Mouse (Mus musculus) cerebellum, postnatal 25 days (tissue): ENCODE results near the gene Gabarap.
"Not testable (repeated sequence)": the region's sequence is repeated elsewhere in the genome, so short reads cannot be mapped to it uniquely, and the experiment has no call there.

Experiments
- DNase-seq, 2 experiments: peaks; one replicate each; pipeline ENCODE4 v3.0.0; 2021; ENCODE audit warnings: mixed read lengths in 2 of 2

Gabarap gene

GRCm38 (mm10) chr11:69990850-69991691 lies at the start of gene Gabarap:
Gene Gabarap (plus strand): TSS chr11:69991143.
- DNase-seq: peak; percentile 97

DNA sequence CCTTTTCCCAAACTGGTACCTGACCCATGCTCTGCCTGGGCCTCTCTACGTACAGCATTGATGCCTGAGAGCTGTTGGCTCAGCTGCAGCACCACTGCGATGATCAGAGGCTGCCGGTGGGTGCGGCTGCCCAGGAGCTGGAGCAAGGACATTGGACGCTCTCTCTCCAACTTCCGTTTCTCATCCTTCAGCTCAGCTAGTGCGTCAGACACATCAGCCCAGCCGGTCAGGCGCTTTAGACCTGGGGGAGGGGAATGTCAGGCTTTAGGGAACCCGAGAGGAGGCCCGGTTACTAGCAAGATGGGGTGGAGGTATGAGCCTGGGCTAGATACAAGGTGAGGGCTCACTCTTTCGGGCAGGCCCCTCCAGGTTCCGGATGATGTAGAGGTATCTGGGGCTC lies 45.7 kb upstream of the Gabarap start:
- DNase-seq: no peak

DNA sequence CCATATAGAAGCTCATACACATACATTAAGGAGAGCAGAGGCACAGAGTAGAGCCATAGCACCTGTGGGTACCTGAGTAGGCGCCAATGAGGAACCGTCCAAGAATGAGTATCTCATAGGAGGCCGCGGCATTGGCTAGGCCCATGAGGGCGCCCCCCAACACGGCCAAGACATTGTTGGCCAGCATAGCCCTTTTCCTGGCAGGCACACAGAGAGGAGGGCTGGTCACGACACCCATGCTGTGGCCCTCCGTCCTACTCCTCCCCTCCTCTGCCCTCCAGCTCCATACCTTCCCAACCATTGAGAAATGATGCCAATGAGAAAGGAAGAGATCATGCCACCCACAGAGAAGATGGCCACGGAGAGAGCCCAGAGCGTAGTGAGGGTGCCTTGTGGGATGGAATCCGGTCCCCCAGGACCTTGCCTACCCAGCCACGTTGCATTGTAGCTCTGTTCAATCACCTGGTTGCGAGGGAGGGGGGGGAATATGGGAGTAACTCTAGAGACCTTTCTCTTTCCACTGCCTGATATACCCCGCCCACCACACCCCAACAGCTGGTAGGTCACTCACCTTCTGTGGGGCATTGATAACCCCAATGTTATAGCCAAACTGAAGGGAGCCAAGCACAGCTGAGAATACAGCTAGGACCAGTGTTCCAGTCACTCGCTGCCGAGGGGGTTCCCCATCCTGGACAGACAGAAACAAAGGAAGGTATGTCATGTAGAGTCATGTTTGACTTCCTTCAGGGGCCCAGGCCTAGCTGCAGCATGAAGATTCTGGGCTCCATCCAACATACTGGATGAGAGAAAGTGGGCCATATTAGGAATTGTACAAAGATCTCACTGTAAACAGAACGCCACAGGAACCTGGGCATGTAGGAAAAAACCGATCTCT lies 44.7 kb upstream of the Gabarap start:
- no peak for DNase-seq

DNA sequence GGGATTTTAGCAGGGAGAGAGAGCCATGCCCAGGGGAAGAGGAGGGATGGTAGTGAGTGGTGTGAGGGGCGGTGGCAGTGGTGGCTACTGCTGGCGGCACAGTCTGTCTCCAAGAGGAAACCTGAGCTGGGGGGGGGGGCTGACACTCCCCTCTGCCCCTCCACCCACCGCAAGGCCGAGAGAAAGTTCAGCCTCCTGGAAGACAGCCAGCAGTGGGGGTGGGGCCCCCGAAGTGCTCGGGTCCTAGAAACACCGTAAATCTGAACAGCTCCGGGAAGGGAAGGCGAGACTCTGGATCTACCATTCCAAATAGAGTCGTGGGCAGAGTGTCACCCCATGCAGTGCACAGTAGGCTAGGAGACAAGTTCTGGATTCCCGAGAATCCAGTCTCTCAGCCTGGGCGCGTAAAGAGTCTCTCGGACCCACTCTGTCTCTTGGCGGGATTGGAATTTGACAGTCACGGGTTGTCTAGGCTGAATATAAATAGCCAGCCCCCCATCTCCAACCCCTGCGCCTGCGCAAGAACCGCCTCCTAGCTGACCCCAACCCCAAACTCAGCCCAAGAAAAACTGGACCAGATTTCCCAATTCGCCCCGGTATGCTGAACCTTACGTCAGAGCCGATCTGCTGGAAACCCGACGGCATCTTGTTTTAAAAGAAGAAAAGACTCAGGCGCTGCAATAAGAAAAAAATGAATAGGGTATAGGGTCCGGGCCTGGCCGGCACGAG lies 43.4 kb upstream of the Gabarap start:
- DNase-seq: peak in 1 of 2 experiments; percentile 31

DNA sequence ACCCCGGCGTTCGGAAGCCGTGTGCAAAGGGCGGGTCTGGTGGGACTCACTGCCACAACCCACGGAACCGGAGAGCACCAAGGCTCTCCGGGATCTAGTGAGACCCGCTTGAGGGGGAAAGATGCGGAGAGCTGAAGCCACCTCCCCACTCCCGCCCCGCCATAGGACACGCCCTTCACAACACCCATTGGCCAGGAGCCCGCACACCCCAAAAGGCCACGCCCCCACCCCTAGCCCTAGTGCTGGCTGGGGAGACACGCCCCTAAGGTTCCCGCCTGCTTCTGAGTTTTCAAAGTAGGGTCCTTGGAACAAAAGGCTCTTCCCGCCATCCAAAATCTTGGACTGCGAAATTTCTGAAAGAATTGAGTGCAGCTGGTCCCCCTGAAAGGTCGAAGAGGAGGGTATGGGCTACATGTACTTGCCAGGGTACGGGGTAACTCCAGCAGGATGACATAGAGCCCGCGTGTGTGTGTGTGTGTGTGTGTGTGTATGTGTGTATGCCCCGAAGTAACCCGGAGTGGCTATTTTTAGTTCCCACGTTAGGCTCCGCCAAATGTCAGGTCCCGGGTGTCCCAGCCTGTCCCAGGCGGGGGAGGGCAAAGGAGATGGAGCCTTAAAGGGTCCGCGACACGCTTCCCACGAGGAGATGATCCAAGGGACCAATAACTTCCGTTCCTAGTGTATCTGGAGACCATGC lies 42.7 kb upstream of the Gabarap start, which contains the start of gene Slc2a4:
Gene Slc2a4 (minus strand): TSS at position 123 of the 697 bp plus-strand sequence.
- peak; percentile 60 to 80 for DNase-seq

DNA sequence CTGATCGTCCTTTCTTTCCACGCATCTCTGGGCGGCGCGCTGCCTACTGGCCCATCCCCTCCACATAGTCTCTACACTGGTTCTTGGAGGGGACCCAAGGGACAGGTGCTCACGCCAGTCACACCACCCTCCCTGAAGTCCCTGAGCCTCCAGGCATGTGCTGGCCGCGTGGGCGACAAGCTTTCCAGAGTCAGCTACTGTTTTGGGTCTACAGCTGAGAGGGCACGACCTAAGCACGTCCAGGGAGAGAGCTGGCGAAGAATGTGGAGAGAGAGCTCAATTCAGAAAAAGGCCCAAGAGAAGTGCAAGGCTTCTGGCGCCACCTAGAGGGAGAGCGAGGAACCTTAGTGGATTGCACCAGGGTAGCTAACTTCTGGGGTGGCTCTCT lies 42.2 kb upstream of the Gabarap start:
- DNase-seq: peak; percentile 84 to 89

DNA sequence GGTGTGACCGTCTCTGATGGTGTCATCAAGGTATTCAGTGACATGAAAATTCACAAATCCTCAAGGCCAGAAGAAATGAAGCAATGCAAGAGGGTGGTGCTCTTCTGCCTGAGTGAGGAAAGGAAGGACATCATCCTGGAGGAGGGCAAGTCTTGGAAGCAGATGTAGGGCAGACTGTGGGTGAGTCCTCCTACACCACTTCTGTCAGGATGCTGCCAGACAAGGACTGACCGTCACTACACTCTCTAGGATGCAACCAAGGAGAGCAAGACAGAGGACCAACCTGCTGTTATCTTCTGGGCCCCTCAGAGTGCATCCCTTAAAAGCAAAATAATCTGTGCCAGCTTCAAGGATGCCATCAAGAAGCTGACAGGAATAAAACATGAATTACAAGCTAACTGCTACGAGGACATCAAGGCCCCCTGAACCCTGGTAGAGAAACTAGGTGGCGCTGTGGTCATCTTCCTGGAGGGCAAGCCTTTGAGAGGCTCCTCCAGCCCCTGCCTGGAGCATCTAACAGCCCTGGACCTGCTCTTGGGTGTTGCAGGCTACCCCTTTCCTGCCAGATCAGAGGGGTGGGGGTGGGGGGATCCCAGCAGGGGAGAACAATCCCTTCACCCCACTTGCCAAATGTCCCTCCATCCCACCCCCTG lies 40.0 kb upstream of the Gabarap start:
- no peak for DNase-seq

GRCm38 (mm10) chr11:69952274-69952673 lies 38.7 kb upstream of the Gabarap start:
- DNase-seq: no peak

DNA sequence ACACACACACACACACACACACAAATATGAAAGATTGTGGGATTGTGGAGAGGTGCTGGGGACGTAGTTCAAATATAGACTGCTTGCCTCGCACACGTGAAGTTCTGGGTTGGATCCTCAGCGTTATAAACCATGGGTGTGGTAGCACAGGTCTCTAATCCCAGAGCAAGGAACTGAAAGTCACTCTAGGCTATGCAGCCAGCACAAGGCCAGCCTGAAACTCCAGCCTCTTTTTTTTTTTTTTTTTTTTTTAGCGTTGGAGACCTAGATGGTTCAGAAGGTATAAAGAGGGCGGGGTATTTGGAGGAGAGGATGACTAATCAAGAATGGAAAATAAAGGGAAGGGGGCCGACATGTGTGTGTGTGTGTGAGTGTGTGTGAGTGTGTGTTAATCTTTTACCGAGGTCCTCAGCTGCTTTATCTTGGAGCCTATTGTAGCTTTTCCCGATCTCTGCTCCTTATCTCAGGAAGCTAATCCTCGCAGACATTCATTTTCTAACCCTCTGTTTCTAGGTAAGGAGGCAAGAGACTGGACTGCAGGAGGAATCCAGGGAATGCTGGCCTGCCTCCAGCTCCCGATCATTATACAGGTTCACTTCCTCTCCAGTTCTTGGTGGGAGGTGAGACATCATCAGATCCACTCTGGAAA lies 37.6 kb upstream of the Gabarap start:
- DNase-seq: no peak

DNA sequence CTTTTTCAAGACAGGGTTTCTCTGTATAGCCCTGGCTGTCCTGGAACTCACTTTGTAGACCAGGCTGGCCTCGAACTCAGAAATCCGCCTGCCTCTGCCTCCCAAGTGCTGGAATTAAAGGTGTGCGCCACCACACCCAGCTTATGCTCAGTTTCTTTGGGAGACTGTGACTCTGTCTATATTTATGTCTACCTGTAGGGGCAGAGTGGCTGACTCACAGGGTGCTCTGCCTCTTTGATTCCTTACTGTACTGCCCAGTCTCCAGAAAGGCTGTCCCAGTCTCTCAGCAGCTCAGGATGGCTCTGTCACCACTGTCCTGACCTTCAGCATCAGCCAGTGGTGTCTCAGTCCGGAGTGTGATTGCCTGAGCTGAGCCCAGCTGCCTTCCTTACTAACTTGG lies 35.3 kb upstream of the Gabarap start:
- not testable (repeated sequence) for DNase-seq

GRCm38 (mm10) chr11:69956218-69956617 lies 34.7 kb upstream of the Gabarap start:
- no peak for DNase-seq

DNA sequence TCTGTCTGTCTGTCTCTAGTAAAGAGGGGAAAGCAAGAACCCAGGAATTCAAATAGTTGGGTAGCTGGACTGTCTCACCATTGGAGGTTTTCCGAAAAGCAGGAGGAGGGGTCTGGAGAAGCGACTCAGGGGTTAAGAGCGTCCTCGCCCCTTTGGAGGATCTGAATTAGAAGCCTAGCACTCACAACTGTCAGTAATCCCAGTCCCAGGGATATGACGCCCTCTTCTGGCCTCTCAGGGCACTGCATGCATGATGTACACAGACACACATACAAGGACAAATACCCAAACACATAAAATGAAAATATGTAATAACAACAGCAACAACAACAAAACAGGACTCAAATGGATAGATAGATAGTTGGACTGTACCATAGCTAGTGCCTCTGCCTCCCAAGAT lies 30.3 kb upstream of the Gabarap start:
- DNase-seq: no peak

DNA sequence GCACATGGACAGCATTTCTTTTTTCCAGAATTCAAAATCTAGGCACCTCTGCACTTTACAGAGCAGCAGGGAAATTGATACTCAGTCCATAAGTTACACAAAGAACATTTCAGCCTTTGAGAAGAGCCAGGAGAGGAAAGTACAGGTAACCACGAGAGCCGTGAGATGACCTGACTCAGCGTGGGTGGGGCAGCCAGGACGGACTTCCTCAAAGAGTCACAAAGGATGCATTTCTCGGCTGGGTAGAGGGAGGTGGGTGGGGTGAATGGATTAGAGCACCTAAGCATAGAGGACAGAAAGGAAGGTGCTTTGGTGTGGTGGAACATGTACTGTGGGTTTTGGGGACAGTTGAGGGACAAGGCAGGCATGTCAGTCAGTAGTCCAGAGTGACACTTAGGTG lies 29.1 kb upstream of the Gabarap start:
- DNase-seq: no peak

DNA sequence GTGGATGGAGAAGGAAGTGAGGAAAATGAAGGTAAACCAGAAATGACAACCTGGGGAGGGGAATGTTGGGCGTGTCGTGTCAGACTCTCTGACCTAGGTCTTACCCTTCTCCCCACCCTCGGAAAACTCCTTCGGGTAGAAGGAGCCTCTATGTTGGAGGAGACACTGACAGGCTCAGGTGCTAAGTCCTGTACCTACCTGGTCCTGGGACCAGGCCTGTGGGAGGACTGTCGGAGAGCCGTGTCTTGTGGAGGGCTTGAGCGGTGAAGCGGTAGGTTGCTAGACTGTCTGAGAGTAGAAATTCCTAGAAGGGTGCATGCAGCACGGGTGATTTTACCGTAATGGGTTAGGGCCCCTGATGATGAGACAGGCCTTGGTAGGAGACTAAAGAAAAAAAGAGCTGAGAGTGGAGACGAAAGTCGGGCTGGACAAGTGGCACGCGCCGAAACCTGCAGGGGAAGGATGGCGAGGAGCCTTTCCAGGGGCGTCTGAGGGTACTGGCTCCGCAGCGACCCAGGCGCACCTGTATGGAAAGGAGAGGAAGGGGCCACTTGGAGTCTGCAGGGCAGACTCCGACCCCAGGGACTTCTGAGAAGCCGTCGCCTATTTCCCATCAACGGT lies 26.2 kb upstream of the Gabarap start, which contains the start of gene Cldn7:
Gene Cldn7 (plus strand): TSS at position 130 of the 621 bp plus-strand sequence.
- DNase-seq: no peak

DNA sequence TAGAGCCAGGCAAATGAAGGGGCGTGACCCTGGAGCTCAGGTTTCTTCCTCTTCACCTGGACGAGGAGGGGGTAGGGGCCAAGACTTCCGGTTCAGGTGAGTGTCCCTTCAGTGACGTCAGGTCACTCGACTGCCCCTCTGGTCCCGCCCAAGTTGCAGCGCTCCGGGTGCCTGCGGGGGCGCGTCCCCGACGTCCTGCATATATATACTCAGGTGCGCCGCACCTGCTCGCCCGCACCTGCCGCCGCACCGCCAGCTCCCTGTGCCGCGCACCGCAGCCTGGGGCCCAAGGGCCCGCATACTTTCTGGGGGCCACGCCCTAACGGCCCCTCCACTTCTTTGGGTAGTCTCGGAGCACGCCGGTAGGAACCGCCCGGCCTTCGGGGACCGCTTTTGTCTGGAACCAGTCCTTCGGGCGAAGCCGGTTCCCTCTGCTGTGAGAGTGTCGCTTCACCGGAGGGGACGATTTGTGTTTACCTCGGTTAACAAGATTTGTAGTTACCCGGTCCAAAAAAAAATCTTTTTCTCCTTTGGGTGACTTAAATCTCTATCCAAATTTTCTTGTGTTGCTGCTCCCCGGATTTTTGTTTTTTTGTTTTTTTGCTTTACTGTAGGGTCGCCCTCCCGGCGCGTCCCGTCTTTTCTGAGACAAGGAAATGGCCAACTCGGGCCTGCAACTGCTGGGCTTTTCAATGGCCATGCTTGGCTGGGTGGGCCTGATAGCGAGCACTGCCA lies 25.5 kb upstream of the Gabarap start:
- no peak for DNase-seq

GRCm38 (mm10) chr11:69966006-69966859 lies 24.7 kb upstream of the Gabarap start:
- peak in 1 of 2 experiments; percentile 36 for DNase-seq

DNA sequence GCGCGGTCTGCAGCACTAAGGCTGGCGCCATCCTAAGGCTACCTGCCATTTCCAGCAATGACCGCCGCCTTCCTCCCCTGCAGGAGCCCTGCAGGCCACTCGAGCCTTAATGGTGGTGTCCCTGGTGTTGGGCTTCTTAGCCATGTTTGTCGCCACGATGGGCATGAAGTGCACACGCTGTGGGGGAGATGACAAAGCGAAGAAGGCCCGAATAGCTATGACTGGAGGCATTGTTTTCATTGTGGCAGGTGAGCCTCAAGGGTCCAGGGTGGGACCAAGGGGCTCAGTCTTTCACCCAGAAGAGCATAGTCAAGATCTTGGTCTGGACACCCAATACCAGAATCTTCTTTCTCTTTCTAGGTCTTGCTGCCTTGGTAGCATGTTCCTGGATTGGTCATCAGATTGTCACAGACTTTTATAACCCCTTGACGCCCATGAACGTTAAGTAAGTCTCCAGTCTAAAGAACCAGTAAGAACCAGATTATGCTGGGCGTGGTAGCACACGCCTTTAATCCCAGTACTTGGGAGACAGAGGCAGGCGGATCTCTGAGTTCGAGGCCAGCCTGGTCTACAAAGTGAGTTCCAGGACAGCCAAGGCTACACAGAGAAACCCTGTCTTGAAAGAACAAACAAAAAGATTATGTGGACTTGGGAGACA lies 24.0 kb upstream of the Gabarap start:
- DNase-seq: no peak

GRCm38 (mm10) chr11:69968793-69969192 lies 22.1 kb upstream of the Gabarap start:
- DNase-seq: no peak
